Mouse (Mus musculus): ENCODE data around the gene Gm20388.
A peak's percentile ranks its signal among the peaks of the same experiment; 100 is the strongest.

Gm20388 gene

DNA sequence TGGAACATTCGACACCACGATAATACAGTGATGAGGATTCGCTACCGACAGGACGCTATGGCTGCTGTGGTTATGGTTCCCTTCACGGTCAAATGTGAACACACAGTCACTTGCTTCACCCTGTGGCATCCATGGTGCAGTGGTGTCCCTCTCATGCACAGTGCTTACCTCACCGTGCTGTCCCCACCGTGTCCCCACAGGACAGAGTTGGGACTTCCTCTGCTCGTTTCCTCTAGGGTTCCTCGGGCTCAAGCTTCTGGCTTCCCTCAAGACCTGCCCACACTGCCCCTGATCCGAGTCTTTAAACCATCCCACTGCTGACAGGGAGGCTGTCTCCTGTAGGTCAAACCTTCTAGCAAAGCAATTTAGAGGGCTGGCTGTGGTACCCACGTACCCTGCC lies 2167.7 kb downstream of the Gm20388 start:
- no peak for DNase-seq

GRCm38 (mm10) chr8:122079093-122079492 lies 2168.5 kb downstream of the Gm20388 start:
- DNase-seq, result no peak

DNA sequence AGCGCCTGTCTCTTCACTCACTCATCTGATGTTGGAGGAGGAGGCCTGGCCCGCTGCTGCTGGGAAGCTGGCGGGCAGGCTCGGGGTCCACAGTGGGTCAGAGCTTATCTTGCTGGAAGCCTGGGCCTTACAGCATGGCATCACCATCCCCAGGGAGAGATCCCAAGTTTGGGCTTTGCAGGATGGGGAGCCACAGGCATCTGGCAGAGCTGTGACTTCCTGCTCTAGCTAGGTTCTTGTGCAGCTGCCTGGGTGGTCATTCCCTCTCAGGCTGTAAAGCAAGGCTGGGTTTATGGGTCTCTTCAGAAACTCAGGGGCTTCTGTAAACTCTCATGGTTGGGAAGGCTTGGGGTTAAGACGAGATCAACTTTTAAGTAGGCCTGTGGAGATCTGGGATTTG lies 2169.7 kb downstream of the Gm20388 start:
- no peak for DNase-seq

DNA sequence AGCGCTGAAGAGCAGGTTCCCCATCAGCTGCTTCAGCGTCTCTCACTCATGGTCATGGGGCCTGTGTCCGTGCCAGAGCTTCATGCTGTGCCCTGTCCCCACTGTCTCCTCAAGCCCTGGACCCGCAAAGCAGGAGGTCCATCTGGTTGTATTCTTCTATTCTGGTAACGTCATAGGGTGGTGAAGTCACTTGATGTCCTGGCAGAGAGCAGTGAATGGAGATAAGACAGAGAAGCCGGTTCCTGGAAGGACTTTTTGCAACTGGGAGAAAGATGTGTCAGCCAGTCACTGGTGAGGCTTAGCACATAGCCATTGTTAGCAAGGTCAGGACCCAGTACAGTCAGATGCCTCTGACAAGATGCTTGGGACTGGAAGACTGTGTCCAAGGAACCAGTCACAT lies 2172.8 kb downstream of the Gm20388 start:
- no peak for DNase-seq

DNA sequence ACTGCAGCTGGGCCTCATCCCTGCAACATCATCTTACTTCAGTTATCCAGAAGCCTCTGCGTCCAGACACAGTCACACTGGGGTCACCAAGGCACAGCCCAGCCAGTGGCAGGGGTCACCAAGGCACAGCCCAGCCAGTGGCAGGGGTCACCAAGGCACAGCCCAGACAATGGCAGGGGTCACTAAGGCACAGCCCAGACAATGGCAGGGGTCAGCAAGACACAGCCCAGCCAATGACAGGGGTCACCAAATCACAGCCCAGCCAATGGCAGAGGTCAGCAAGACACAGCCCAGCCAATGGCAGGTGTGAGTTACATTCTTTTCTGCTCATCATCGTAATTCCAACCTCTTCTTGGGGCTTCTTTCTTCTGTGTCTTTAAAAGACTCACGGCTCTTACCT lies 2173.5 kb downstream of the Gm20388 start:
- no peak for DNase-seq

DNA sequence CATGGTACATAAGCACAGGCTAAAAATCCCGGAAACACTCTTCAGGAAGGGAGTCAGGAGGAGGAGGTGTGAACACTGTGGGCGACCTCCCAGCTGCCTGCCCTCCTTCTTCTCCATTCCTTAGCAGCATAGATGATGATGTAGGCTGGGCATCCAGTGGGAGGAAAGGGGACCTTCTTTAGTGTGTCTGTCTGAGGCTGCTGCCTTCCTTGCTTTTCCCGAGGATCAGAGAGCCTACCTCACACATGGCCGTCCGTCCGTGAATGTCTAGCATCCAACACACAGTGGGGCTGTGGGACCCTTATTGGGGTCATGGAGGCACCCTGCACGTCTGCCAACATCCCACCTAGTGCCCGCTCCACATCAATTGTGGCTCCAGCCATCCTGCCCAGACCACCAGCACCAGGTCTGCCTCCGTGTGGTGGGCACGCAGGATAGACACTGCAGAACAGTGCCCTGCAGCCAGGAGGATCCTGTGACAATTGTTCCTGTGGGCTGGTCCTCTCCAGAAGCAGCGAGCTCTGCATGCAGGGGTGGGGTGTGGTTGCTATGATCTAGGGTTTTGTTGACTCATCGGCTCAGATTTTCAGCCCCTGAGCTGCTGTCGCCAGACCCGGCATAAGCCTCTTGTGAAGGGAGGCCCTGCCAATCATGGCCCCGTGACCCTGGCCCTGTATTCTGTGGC lies 2174.2 kb downstream of the Gm20388 start:
- DNase-seq, result no peak

GRCm38 (mm10) chr8:122086064-122086463 lies 2175.4 kb downstream of the Gm20388 start:
- DNase-seq, result peak; percentile 33 to 54

DNA sequence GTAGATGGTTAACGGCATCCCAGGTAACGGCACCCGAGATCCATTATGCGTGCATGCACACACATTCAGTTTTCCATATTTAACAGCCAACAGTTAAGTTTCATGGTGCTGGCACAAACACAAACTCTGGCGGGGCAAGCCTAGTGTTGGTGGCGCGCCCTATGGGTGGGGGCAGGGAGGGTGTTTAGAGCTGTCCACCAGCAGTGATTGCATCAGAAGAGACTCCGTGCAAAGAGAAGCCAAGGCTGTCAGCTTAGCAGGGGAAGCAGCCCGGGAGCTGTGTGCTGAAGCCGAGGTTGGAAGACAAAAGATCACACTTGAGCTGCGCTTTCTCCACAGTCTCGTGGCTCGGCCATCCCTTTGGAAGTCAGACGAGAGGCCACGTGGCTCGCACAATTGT lies 2178.0 kb downstream of the Gm20388 start:
- no peak for DNase-seq

DNA sequence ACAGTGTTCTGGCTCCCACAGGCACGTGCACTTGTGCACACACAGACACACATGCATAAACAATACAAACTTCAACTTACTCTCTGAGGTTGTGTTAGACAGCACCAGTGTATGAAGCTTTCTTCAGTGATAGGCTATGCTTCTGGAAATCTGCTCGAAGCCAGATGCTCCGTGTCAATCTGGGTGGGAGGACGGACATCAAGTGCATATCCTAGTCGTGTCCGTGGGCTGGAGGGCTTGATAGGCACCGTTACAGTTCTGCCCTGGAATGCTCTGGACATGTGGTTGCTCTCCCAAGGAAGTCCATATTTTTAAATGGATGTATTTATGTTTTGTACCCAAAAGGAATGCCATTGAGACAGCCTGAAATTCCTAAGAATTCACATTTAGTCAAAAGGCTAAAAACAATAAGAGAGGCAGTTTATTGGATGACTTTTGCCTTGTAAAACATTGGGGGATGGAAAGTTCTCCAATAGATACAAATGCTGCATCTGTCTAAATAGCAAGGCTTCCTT lies 2178.6 kb downstream of the Gm20388 start:
- no peak for DNase-seq

- no peak for DNase-seq
These were observed 2181.8 kb downstream of the Gm20388 start for GRCm38 (mm10) chr8:122092476-122092875.

GRCm38 (mm10) chr8:122098766-122099165 lies 2188.1 kb downstream of the Gm20388 start:
- DNase-seq, result no peak

DNA sequence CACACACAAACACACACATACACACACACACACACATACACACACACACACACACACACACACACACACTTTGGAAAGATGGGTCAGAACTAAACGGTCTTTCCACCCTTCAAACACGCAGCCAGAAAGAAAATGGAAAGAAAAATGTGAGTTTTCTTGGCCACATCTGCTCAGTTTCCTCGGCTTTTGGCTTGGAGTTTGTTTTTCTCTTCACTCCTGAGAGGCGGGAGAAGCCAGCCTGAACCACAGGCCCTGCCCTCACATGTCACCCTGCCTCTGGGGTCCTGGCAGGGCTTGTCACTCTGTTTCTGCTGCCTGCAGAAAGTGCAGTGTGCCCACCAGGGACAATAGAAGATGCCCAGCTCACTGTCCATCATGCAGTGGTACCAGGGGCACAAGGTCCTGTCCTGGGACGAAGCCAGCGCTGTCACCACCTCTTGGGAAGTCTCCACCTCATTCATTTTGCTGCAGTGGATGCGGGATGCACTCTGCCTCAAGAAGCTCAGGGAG lies 2189.1 kb downstream of the Gm20388 start:
- DNase-seq, result no peak

GRCm38 (mm10) chr8:122101816-122102215 lies 2191.2 kb downstream of the Gm20388 start:
- DNase-seq, result no peak

- DNase-seq, result no peak
These were observed 2191.6 kb downstream of the Gm20388 start for GRCm38 (mm10) chr8:122102286-122102685.

DNA sequence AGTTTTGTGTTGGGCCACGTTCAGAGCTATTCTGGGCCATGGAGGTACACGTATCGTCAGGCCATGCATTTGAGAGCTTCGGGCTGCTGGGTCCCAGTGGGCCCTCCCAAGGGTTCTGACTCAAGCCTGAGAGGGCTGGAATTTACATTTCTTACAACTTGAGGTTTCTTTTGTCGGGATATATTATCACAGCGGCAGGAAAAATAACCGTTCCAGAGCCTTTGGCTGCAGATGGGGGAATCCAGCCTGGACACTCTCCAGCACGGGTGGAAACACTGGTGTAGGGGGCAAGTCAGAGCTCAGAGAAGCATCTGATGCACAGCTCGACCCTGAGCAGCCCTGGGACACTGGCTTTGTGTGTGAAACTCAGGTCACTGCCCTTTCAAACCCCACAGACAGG lies 2192.6 kb downstream of the Gm20388 start:
- no peak for DNase-seq

DNA sequence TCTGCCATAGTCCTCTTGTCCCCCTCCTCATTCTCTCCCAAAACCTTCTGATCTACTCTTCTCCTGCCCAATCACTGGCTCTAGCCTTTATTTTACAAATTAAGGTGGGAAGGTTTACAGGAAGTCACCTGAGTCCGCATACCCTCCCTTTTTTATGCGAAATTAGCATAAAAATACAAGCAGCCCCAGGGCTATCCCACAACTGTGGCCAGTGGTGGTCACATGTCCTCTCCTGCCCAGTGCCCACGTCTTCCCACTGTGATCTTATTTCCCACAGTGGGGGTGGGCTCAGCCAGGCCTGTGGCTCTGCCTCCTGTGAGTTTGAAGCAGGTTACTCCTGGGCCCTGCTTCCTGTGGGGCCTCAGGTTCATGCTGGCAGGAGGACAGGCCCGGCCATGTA lies 2194.0 kb downstream of the Gm20388 start:
- no peak for DNase-seq

- DNase-seq, result peak; percentile 71 to 86
These were observed 2195.6 kb downstream of the Gm20388 start for GRCm38 (mm10) chr8:122106270-122106669.

- peak in 1 of 2 experiments; percentile 38 for DNase-seq
These were observed 2199.7 kb downstream of the Gm20388 start for GRCm38 (mm10) chr8:122110240-122110866.

DNA sequence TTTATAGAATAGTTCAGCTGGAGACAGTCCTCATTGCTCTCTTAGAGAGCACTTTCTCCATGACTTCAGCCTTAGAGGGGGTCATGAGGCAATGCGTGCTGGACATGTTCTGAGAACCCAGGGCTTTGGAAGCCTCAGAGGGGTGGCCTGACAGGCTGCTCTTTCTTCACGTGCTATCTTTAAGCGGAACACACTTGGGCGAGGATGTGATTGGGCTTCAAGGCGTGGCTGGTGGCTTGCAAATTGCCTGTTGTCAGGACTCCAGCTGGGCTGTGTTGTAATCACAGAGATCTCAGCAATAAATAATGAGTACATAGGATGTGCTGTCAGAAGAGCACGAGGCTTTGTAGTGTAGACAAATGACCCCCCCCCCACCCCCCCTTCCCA lies 2200.2 kb downstream of the Gm20388 start:
- DNase-seq, result no peak

GRCm38 (mm10) chr8:122111745-122112144 lies 2201.1 kb downstream of the Gm20388 start:
- no peak for DNase-seq

DNA sequence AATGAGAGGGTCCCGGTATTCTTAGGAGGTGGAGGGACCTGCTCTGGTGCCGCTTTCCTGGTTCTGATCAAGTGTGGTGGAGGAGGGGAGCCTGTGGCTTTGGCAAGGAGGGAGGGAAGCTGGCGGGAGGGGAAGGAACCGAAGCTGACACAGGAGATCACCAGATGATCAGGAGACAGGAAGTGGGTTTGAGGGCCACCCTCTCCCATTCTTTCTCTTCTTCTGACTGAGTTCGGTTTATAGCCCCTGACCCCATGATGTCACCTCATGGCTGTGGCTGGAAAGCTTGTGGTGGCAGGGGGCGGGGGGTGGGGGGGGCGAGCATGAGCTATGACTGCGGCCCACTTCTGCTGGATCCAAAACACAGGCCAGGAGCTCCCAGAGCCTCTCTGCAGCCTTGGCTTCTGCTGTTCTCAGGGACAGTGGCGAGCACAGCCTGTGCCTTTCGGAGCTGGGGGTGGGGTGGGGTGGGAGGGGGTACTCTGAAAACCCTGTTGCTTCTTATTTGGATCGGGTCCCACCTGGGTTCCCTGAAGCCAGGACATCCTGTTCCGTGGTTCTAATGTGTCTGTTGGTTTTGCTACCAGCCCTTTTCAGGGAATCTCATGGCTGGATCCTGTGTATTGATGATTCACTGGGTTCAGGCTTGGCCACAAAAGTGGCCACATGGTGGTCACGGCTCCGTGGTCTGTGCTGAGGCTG lies 2201.8 kb downstream of the Gm20388 start:
- no peak for DNase-seq

- no peak for DNase-seq
These were observed 2204.2 kb downstream of the Gm20388 start for GRCm38 (mm10) chr8:122114890-122115289.

- DNase-seq, result no peak
These were observed 2206.2 kb downstream of the Gm20388 start for GRCm38 (mm10) chr8:122116716-122117357.
